Mouse (Mus musculus): ENCODE results near the gene Rnh1.

DNA sequence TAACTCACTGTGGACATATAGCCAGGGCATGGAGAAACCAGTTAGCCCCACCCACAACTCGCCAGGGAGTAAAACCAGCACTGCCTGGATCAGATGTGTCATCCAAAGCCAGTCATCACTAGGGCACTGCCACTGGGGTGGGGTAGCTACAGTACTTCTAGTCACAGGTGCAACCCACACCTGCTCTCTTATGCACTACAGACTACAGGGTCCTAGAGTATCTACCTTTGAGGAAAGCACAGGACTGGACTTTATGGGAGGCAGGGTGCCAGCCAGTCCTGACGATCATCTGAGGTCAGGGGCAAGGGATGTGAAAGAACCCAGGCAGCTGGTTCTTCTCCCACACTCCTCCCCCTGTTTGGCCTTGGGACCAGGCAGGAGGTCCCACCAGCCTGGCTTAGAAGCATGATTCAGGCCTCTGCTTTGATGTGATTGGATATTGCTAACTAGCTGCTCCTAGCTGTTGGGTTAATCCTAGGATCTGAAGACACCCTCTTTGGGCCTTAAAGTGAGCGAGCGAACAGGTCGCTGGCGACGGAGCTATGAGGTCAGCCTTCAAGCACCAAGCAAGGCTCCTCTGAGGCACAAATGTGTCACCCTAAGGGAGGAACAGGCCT, 4.6 kb downstream of the Rnh1 start:
- no peak for TF ChIP-seq CTCF (IDR thresholded peaks at IDR 0.05; ENCODE audit: extremely low read depth, insufficient read length, insufficient replicate concordance, low read depth, low read length)
- TF ChIP-seq POLR2A (IDR thresholded peaks at IDR 0.05; ENCODE audit: low read depth, low read length): no peak

All from small intestine, adult 2 months (tissue).